Mouse (Mus musculus) CH12.LX (cell line): Measurements from ENCODE around the gene Phykpl.

Experiments used
- BHLHE40 ChIP-seq: IDR thresholded peaks from 2 replicates; pipeline ENCODE4 v1.6.1; 2011; ENCODE audit warnings: mild to moderate bottlenecking, low read depth, low read length, improper control_type of control experiment
- CTCF ChIP-seq, 2 experiments: IDR thresholded peaks in 1 of 2; conservative IDR thresholded peaks in 1 of 2; 2 replicates each; pipeline ENCODE4 v1.5.1; 2011 to 2012; ENCODE audit warnings: low read depth in 2 of 2, low read length in 2 of 2, improper control_type of control experiment in 1 of 2, inconsistent platforms in 1 of 2, mild to moderate bottlenecking in 1 of 2, moderate library complexity in 1 of 2
- EP300 ChIP-seq: IDR thresholded peaks from 2 replicates; pipeline ENCODE4 v1.6.1; 2011; ENCODE audit warnings: low read length, improper control_type of control experiment
- POLR2A ChIP-seq: IDR thresholded peaks from 2 replicates; pipeline ENCODE4 v1.6.1; 2011; ENCODE audit warnings: low read depth, mild to moderate bottlenecking, improper control_type of control experiment, low read length
- POLR2AphosphoS2 ChIP-seq: IDR thresholded peaks from 2 replicates; pipeline ENCODE4 v1.6.1; 2011; ENCODE audit warnings: low read depth, low read length, improper control_type of control experiment
- SIN3A ChIP-seq: IDR thresholded peaks from 2 replicates; pipeline ENCODE4 v1.6.1; 2012; ENCODE audit warnings: low read length, improper control_type of control experiment, inconsistent platforms
- USF2 ChIP-seq: conservative IDR thresholded peaks from 2 replicates; pipeline ENCODE4 v1.6.1; 2011; ENCODE audit warnings: low read depth, low read length, improper control_type of control experiment

- no peak for TF ChIP-seq POLR2A
- no peak for TF ChIP-seq EP300
- no peak for TF ChIP-seq SIN3A
- TF ChIP-seq CTCF (conservative IDR thresholded peaks at IDR 0.05 in 1 of 2, IDR thresholded peaks at IDR 0.05 in 1 of 2; ENCODE audit: low read depth in 2 of 2, low read length in 2 of 2) = no peak
- no peak for TF ChIP-seq USF2
- TF ChIP-seq BHLHE40 = no peak
- no peak for TF ChIP-seq POLR2AphosphoS2
Observed at GRCm38 (mm10) chr11:51552091-51552490, 32.5 kb upstream of the Phykpl start.
